In the genomic region with DNA sequence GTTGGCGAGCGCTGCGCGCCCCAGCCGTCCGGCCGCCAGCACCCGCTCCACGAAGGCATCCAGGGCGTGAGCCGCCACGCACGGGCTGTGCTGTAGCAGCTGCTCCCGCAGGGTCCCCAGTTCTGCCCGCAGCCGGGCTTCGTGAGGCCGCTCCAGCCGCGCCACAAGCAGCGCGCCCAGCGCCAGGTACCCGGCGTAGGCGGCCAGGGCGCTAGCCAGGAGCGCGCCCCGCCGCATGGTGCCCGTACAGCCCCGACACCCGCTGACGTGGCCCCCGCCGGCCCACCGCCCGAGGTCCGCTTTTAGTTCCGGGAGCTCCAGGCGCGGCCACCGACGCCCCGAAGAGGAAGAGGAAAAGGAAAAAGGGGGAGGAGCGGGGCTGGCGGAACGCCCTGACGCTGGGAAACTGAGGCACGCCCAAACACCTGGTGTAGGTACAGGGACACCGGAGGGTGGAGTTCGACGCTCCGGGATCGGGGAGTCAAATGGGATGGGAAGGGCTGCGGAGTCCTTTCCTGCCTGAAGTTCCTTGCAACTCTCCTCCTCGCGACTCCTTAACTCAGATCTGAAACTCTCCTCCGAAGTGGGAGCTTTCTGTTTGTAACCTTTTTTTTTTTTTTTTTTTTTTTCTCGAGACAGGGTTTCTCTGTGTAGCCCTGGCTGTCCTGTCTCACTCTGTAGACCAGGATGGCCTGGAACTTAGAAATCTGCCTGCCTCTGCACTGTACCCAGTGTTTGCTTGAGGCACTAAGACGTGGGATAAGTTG, we compare ENCODE assay signal across 8 mouse cellular contexts. TPM values are rescaled to one million over a fixed set of nuclear protein-coding genes. Genes with fewer than 3 reads are reported as not detected.
DNase-seq lines count a peak whose midpoint lies in the region; ATAC-seq and TF ChIP-seq lines count a peak whose summit lies in the region.

A gene (minus strand): TSS at position 269 of the 767 bp plus-strand sequence.

- peak; percentile 42 for DNase-seq in urinary bladder, adult 2 months (ENCODE audit: low spot score)
- no peak for DNase-seq in urinary bladder, postnatal 10 days (ENCODE audit: low spot score)
- DNase-seq in heart, postnatal 0 days (ENCODE audit: low spot score), result no peak
- DNase-seq in large intestine, adult 2 months (ENCODE audit: low read depth, low spot score), result no peak
- DNase-seq in testis, postnatal 10 days (ENCODE audit: low spot score), result peak; percentile 75
- DNase-seq in layer of hippocampus, postnatal 14 days (ENCODE audit: low spot score in 2 of 2), result no peak

- WGBS in heart, postnatal 0 days, result 2% methylated on average over 55 of the region's 62 CpGs
- WGBS in large intestine, adult 2 months, result under 1% methylated on average over 62 of the region's 62 CpGs

- TF ChIP-seq POLR2A in embryonic fibroblast, embryonic 13.5 days (IDR thresholded peaks at IDR 0.05; ENCODE audit: low read depth, low read length), result no peak

- no peak for TF ChIP-seq EP300 in heart, postnatal 0 days (IDR thresholded peaks at IDR 0.05; ENCODE audit: low read depth)

- H3K4me2 ChIP-seq in heart, postnatal 0 days (ENCODE audit: low read depth, low read length), result peak within 1 kb of the TSS; percentile 91

- ATAC-seq in heart, postnatal 0 days (ENCODE audit: insufficient read depth, low read depth), result 0 out of 2 replicates have a peak, but pooled peaks have one; percentile 3

- peak within 1 kb of the TSS; percentile 45 for H3K4me3 ChIP-seq in embryonic fibroblast, embryonic 13.5 days (ENCODE audit: insufficient read depth, low read length)
- peak within 1 kb of the TSS; percentile 75 for H3K4me3 ChIP-seq in heart, postnatal 0 days (ENCODE audit: low read depth, low read length)
- peak within 1 kb of the TSS; percentile 97 for H3K4me3 ChIP-seq in megakaryocyte, embryonic 14.5 days (replicated peaks)

- H3K27me3 ChIP-seq in heart, postnatal 0 days (ENCODE audit: control insufficient read depth, insufficient read depth, low read length), result 0 out of 2 replicates have a peak, but pooled peaks cover 11% of the 10 kb centered on the region
- no peaks in the 10 kb centered on the region for H3K27me3 ChIP-seq in megakaryocyte, embryonic 14.5 days (replicated peaks)

- no peaks in the 10 kb centered on the region for H3K4me1 ChIP-seq in embryonic fibroblast, embryonic 13.5 days (ENCODE audit: control insufficient read depth, insufficient read depth, low read length)
- H3K4me1 ChIP-seq in heart, postnatal 0 days (ENCODE audit: control insufficient read depth, insufficient read depth), result peaks cover 9% of the 10 kb centered on the region
- H3K4me1 ChIP-seq in megakaryocyte, embryonic 14.5 days, result peaks cover 90% of the 10 kb centered on the region

- no peaks in the 10 kb centered on the region for H3K9me3 ChIP-seq in heart, postnatal 0 days (replicated peaks; ENCODE audit: control insufficient read depth, low read length)
- H3K9me3 ChIP-seq in megakaryocyte, embryonic 14.5 days, result no peaks in the 10 kb centered on the region

- peak within 1 kb of the TSS; percentile 83 for H3K9ac ChIP-seq in heart, postnatal 0 days (replicated peaks; ENCODE audit: low read depth, low read length)

- no peak for TF ChIP-seq CTCF in embryonic fibroblast, embryonic 13.5 days (IDR thresholded peaks at IDR 0.05; ENCODE audit: borderline replicate concordance, insufficient read depth, low read length)
- TF ChIP-seq CTCF in heart, postnatal 0 days (IDR thresholded peaks at IDR 0.05; ENCODE audit: low read depth), result no peak

- no peaks in the 10 kb centered on the region for H3K36me3 ChIP-seq in heart, postnatal 0 days (replicated peaks; ENCODE audit: control insufficient read depth, insufficient read depth, low read length)
- peaks cover 31% of the 10 kb centered on the region for H3K36me3 ChIP-seq in megakaryocyte, embryonic 14.5 days (replicated peaks; ENCODE audit: low read length)

- no peak within 1 kb of the TSS for H3K27ac ChIP-seq in embryonic fibroblast, embryonic 13.5 days (ENCODE audit: insufficient read depth, low read length)
- H3K27ac ChIP-seq in heart, postnatal 0 days (ENCODE audit: low read depth), result peak within 1 kb of the TSS; percentile 87

RNA-seq across cellular contexts. Expression of the gene that starts here (rescaled TPM):
- 3.9 and 5.4 TPM in 2 replicates for polyA plus RNA-seq in urinary bladder, adult 2 months (2012; rRNA removed)
- polyA plus RNA-seq in embryonic fibroblast, embryonic 13.5 days (2011; ENCODE audit: insufficient read length, low read depth, missing spikeins), result 1.4 and 2.7 TPM in 2 replicates
- total RNA-seq in heart, postnatal 0 days (2014; rRNA removed; ENCODE audit: low replicate concordance), result 6.3 and 27.4 TPM in 2 replicates
- 0.88 and 0.96 TPM in 2 replicates for polyA plus RNA-seq in heart, postnatal 0 days (2015; fragmentation: Nextera tagmentation; extraction: Ambion mirVana)
- polyA plus RNA-seq in large intestine, adult 2 months (2012; rRNA removed), result 26.5 and 33.1 TPM in 2 replicates
- 32.5 and 42.2 TPM in 2 replicates for polyA plus RNA-seq in megakaryocyte, embryonic 14.5 days (2012; ENCODE audit: insufficient read depth, low replicate concordance)
- total RNA-seq in layer of hippocampus, postnatal 14 days (2021), result 1 to 10 TPM; 2.9 to 3.8 TPM

Comparison
In these comparisons a context has a peak if more than half of its experiments do, and no peak if none do; other contexts are left out.
1. DNase-seq: peak in urinary bladder, adult 2 months (single experiment) and testis, postnatal 10 days (single experiment); none in urinary bladder, postnatal 10 days (single experiment), heart, postnatal 0 days (single experiment), large intestine, adult 2 months (single experiment) and layer of hippocampus, postnatal 14 days (0 of 2).
2. H3K4me3 ChIP-seq: peak in every context shown above with its lines; median percentile 97 in megakaryocyte, embryonic 14.5 days; 75 in heart, postnatal 0 days; 45 in embryonic fibroblast, embryonic 13.5 days.